11 mouse cellular contexts compared by ENCODE assay signal in genomic region chr3:108713065-108713675, GRCm38 (mm10). TPM values are rescaled to one million over a fixed set of nuclear protein-coding genes. Genes with fewer than 3 reads are reported as not detected.
A peak's percentile ranks its signal among the peaks of the same experiment; 100 is the strongest.
DNase-seq lines count a peak whose midpoint lies in the region; ATAC-seq and TF ChIP-seq lines count a peak whose summit lies in the region.
"Had no signal": no experiment of that assay in that cellular context is flagged by ENCODE, and none has a peak within 500 bp of the region (broad histone marks: within the 10 kb centered on the region; RNA-seq: fewer than 3 reads in every experiment).

No protein-coding gene starts in this region.

- no peaks in the 10 kb centered on the region for H3K36me3 ChIP-seq in heart, embryonic 11.5 days (ENCODE audit: control insufficient read depth, insufficient read depth, low read length)
- no peaks in the 10 kb centered on the region for H3K36me3 ChIP-seq in thymus, adult 2 months (ENCODE audit: control insufficient read depth, insufficient read depth, low read length)
- H3K36me3 ChIP-seq: heart, embryonic 15.5 days had no signal

- TF ChIP-seq CTCF in thymus, adult 2 months (IDR thresholded peaks at IDR 0.05; ENCODE audit: borderline replicate concordance, control insufficient read depth, extremely low read depth, insufficient read depth, low read length, poor library complexity) = no peak

- no peak overlapping the region for H3K4me2 ChIP-seq in heart, embryonic 11.5 days
- H3K4me2 ChIP-seq: heart, embryonic 15.5 days; midbrain, embryonic 12.5 days had no signal

- H3K4me3 ChIP-seq in heart, embryonic 11.5 days (ENCODE audit: low read depth, low read length) = no peak overlapping the region
- H3K4me3 ChIP-seq in thymus, adult 2 months (ENCODE audit: control insufficient read depth, insufficient read depth, low read length) = no peak overlapping the region
- H3K4me3 ChIP-seq: heart, embryonic 15.5 days; midbrain, embryonic 12.5 days had no signal

- peaks cover 4% of the 10 kb centered on the region; the same call in 1 of the 2 replicates for H3K4me1 ChIP-seq in heart, embryonic 11.5 days (ENCODE audit: control insufficient read depth, insufficient read depth, low read length)
- peaks cover 12% of the 10 kb centered on the region for H3K4me1 ChIP-seq in thymus, adult 2 months (replicated peaks; ENCODE audit: control insufficient read depth, insufficient read depth, low read length)

- no peak for TF ChIP-seq POLR2A in thymus, adult 2 months (IDR thresholded peaks at IDR 0.05; ENCODE audit: control insufficient read depth, extremely low read depth, insufficient read depth, low read length, poor library complexity)

- no peaks in the 10 kb centered on the region for H3K27me3 ChIP-seq in heart, embryonic 11.5 days (ENCODE audit: control insufficient read depth, insufficient read depth, low read length)
- H3K27me3 ChIP-seq in thymus, adult 2 months (ENCODE audit: control insufficient read depth, insufficient read depth, low read length) = no peaks in the 10 kb centered on the region
- H3K27me3 ChIP-seq: heart, embryonic 15.5 days; midbrain, embryonic 12.5 days had no signal

- no peak for ATAC-seq in heart, embryonic 11.5 days (replicated peaks; ENCODE audit: insufficient number of reproducible peaks, low FRiP score, low TSS enrichment)
- ATAC-seq in erythroid progenitor cell, adult 5-6 weeks (replicated peaks; ENCODE audit: low FRiP score, poor library complexity, severe bottlenecking) = no peak

- no peak overlapping the region for H3K27ac ChIP-seq in heart, embryonic 11.5 days (ENCODE audit: low read depth, low read length)
- peak overlapping the region; percentile 56 for H3K27ac ChIP-seq in thymus, adult 2 months (ENCODE audit: control insufficient read depth, insufficient read depth, low read length)
- H3K27ac ChIP-seq: heart, embryonic 15.5 days; midbrain, embryonic 12.5 days had no signal

- H3K9me3 ChIP-seq in heart, embryonic 11.5 days (replicated peaks; ENCODE audit: control insufficient read depth, low read length) = no peaks in the 10 kb centered on the region
- H3K9me3 ChIP-seq: heart, embryonic 15.5 days; midbrain, embryonic 12.5 days had no signal

- DNase-seq in heart, adult 11 months = peak; percentile 54
- peak; percentile 20 for DNase-seq in thymus, adult 2 months
- DNase-seq in thymus, postnatal 4 days = no peak
- DNase-seq in kidney, postnatal 14 days = peak; percentile 49
- DNase-seq in frontal cortex, adult 2 months (ENCODE audit: extremely low spot score in 1 of 2, low spot score in 1 of 2) = no peak
- DNase-seq in urinary bladder, postnatal 14 days (ENCODE audit: low spot score) = no peak
- DNase-seq: adrenal gland, adult 8-10 months had no signal

- no peak overlapping the region for H3K9ac ChIP-seq in heart, embryonic 11.5 days (ENCODE audit: low read depth, low read length)
- H3K9ac ChIP-seq: heart, embryonic 15.5 days; midbrain, embryonic 12.5 days had no signal

- WGBS in heart, embryonic 11.5 days (ENCODE audit: insufficient replicate concordance) = 69% methylated on average over 3 of the region's 3 CpGs
- WGBS in thymus, adult 2 months = 39% methylated on average over 3 of the region's 3 CpGs

RNA-seq across cellular contexts. Expression of gene Gpsm2, which starts 8.9 kb away (rescaled TPM):
- polyA plus RNA-seq in heart, embryonic 11.5 days (2014; fragmentation: Nextera tagmentation; extraction: Ambion mirVana) = 27.2 and 31.3 TPM in 2 replicates
- 6.2 and 7.8 TPM in 2 replicates for polyA plus RNA-seq in thymus, adult 2 months (2012; rRNA removed)
- 12.7 and 13.7 TPM in 2 replicates for polyA plus RNA-seq in frontal cortex, adult 2 months (2012; rRNA removed)
- total RNA-seq in erythroid progenitor cell, adult 5-6 weeks (2015; ENCODE audit: low replicate concordance) = 207 and 218 TPM in 2 replicates
- 236 and 282 TPM in 2 replicates for total RNA-seq in erythroid progenitor cell, adult 5-6 weeks (2017; ENCODE audit: low replicate concordance)

RNA-seq across cellular contexts. Expression of gene Aknad1, which starts 26.3 kb away (rescaled TPM):
- not detected in 2 replicates for polyA plus RNA-seq in heart, embryonic 11.5 days (2014; fragmentation: Nextera tagmentation; extraction: Ambion mirVana)
- 0.05 TPM in 1 of 2 replicates, not detected in the other for polyA plus RNA-seq in thymus, adult 2 months (2012; rRNA removed)
- polyA plus RNA-seq in frontal cortex, adult 2 months (2012; rRNA removed) = 0.02 and 0.04 TPM in 2 replicates
- 0.42 and 1.1 TPM in 2 replicates for total RNA-seq in erythroid progenitor cell, adult 5-6 weeks (2015; ENCODE audit: low replicate concordance)
- total RNA-seq in erythroid progenitor cell, adult 5-6 weeks (2017; ENCODE audit: low replicate concordance) = 4.7 TPM in 1 of 2 replicates, not detected in the other
- polyA plus RNA-seq: heart, embryonic 15.5 days had no signal

RNA-seq across cellular contexts. Expression of gene Clcc1, which starts 59.5 kb away (rescaled TPM):
- 50.0 and 50.1 TPM in 2 replicates for polyA plus RNA-seq in heart, embryonic 11.5 days (2014; fragmentation: Nextera tagmentation; extraction: Ambion mirVana)
- polyA plus RNA-seq in thymus, adult 2 months (2012; rRNA removed) = 47.5 and 51.0 TPM in 2 replicates
- polyA plus RNA-seq in frontal cortex, adult 2 months (2012; rRNA removed) = 46.0 and 49.7 TPM in 2 replicates
- 11.2 and 22.2 TPM in 2 replicates for total RNA-seq in erythroid progenitor cell, adult 5-6 weeks (2015; ENCODE audit: low replicate concordance)
- 57.4 and 62.3 TPM in 2 replicates for total RNA-seq in erythroid progenitor cell, adult 5-6 weeks (2017; ENCODE audit: low replicate concordance)

Comparison
In these comparisons a context has a peak if more than half of its experiments do, and no peak if none do; other contexts are left out.
1. DNase-seq: peak in heart, adult 11 months (single experiment), thymus, adult 2 months (single experiment) and kidney, postnatal 14 days (single experiment); none in thymus, postnatal 4 days (single experiment), frontal cortex, adult 2 months (0 of 2) and urinary bladder, postnatal 14 days (single experiment).